Mouse (Mus musculus) splenic B cell, adult 2 months (primary cell): Measurements from ENCODE around the gene Ermp1.

Experiments used
- DNase-seq: peaks from one replicate; pipeline ENCODE4 v3.0.0-alpha.2; 2011; ENCODE audit warnings: low read depth, low spot score
- H3K27me3 ChIP-seq: 2 replicates; pipeline ENCODE4 v1.6.1; 2012; ENCODE audit warnings: mild to moderate bottlenecking, low read length, moderate library complexity, mixed read lengths; ENCODE audit not compliant: control insufficient read depth, poor library complexity, insufficient read depth, severe bottlenecking
- H3K36me3 ChIP-seq: 2 replicates; pipeline ENCODE4 v1.6.1; 2012; ENCODE audit warnings: mild to moderate bottlenecking, low read length, moderate library complexity, mixed read lengths; ENCODE audit not compliant: control insufficient read depth, poor library complexity, insufficient read depth, severe bottlenecking

The Ermp1 gene

GRCm38 (mm10) chr19:29647651-29648549, at the start of gene Ermp1:
Gene Ermp1 (minus strand): TSS chr19:29648415.
- peak; percentile 95 for DNase-seq
- H3K27me3 ChIP-seq, result no peaks in the 10 kb centered on the region
- H3K36me3 ChIP-seq, result 0 out of 2 replicates have a peak, but pooled peaks cover 5% of the 10 kb centered on the region

- no peak for DNase-seq
- H3K36me3 ChIP-seq, result no peaks in the 10 kb centered on the region
- H3K27me3 ChIP-seq, result no peaks in the 10 kb centered on the region
Measured at GRCm38 (mm10) chr19:29697245-29697874, 49.1 kb upstream of the Ermp1 start, which contains the start of gene Mlana. Gene Mlana (plus strand): TSS chr19:29697824.

GRCm38 (mm10) chr19:29696840-29697239, 48.6 kb upstream of the Ermp1 start:
- no peaks in the 10 kb centered on the region for H3K27me3 ChIP-seq
- no peak for DNase-seq
- no peaks in the 10 kb centered on the region for H3K36me3 ChIP-seq

- Histone ChIP-seq H3K36me3 (no peaks in the 10 kb centered on the region), H3K27me3 (no peaks in the 10 kb centered on the region)
- DNase-seq, result no peak
Measured at GRCm38 (mm10) chr19:29696309-29696708, 48.1 kb upstream of the Ermp1 start.

- H3K27me3 ChIP-seq, result no peaks in the 10 kb centered on the region
- no peaks in the 10 kb centered on the region for H3K36me3 ChIP-seq
- DNase-seq, result no peak
Measured at GRCm38 (mm10) chr19:29695071-29695470, 46.9 kb upstream of the Ermp1 start.

GRCm38 (mm10) chr19:29683844-29684540, 35.8 kb upstream of the Ermp1 start:
- H3K36me3 ChIP-seq, result no peaks in the 10 kb centered on the region
- DNase-seq, result peak; percentile 91
- H3K27me3 ChIP-seq, result no peaks in the 10 kb centered on the region

GRCm38 (mm10) chr19:29680182-29681152, 32.3 kb upstream of the Ermp1 start:
- no peaks in the 10 kb centered on the region for H3K27me3 ChIP-seq
- no peak for DNase-seq
- no peaks in the 10 kb centered on the region for H3K36me3 ChIP-seq

GRCm38 (mm10) chr19:29678181-29678778, 30.1 kb upstream of the Ermp1 start:
- Histone ChIP-seq H3K27me3 (no peaks in the 10 kb centered on the region), H3K36me3 (no peaks in the 10 kb centered on the region)
- no peak for DNase-seq

- peak; percentile 53 for DNase-seq
- no peaks in the 10 kb centered on the region for H3K36me3 ChIP-seq
- no peaks in the 10 kb centered on the region for H3K27me3 ChIP-seq
Measured at GRCm38 (mm10) chr19:29676479-29677193, 28.4 kb upstream of the Ermp1 start.

- H3K27me3 ChIP-seq, result no peaks in the 10 kb centered on the region
- H3K36me3 ChIP-seq, result no peaks in the 10 kb centered on the region
- DNase-seq, result no peak
Measured at GRCm38 (mm10) chr19:29675562-29676078, 27.4 kb upstream of the Ermp1 start.

GRCm38 (mm10) chr19:29674946-29675345, 26.7 kb upstream of the Ermp1 start:
- Histone ChIP-seq H3K27me3 (no peaks in the 10 kb centered on the region), H3K36me3 (no peaks in the 10 kb centered on the region)
- no peak for DNase-seq

- H3K36me3 ChIP-seq, result no peaks in the 10 kb centered on the region
- no peak for DNase-seq
- H3K27me3 ChIP-seq, result no peaks in the 10 kb centered on the region
Measured at GRCm38 (mm10) chr19:29672660-29673059, 24.4 kb upstream of the Ermp1 start.

GRCm38 (mm10) chr19:29671160-29671559, 22.9 kb upstream of the Ermp1 start:
- H3K27me3 ChIP-seq, result no peaks in the 10 kb centered on the region
- no peaks in the 10 kb centered on the region for H3K36me3 ChIP-seq
- DNase-seq, result no peak
